Comparison of ENCODE assay signal across 23 mouse cellular contexts in genomic region chr10:66597952-66598351, GRCm38 (mm10).
"Had no signal": no experiment of that assay in that cellular context is flagged by ENCODE, and none has a peak within 500 bp of the region (broad histone marks: within the 10 kb centered on the region; RNA-seq: fewer than 3 reads in every experiment).

No protein-coding gene starts in this region.

- DNase-seq: kidney, adult 11 months; kidney, adult 8-10 months; kidney, postnatal 10 days; kidney, postnatal 4 days; liver; lung, adult 18-20 months; lung, postnatal 10 days; lung, postnatal 36 days; thymus, adult 2 months; thymus, postnatal 14 days; thymus, postnatal 4 days had no signal

- H3K4me3 ChIP-seq: intestine, embryonic 15.5 days; kidney, embryonic 15.5 days; limb, embryonic 10.5 days; limb, embryonic 13.5 days; liver, embryonic 12.5 days; liver, embryonic 15.5 days; lung, embryonic 15.5 days; megakaryocyte, embryonic 14.5 days; midbrain, embryonic 10.5 days; midbrain, embryonic 13.5 days; myocyte; neural tube, embryonic 13.5 days had no signal

- H3K27ac ChIP-seq: intestine, embryonic 15.5 days; kidney, embryonic 15.5 days; limb, embryonic 10.5 days; limb, embryonic 13.5 days; liver, embryonic 12.5 days; liver, embryonic 15.5 days; lung, embryonic 15.5 days; midbrain, embryonic 10.5 days; midbrain, embryonic 13.5 days; neural tube, embryonic 13.5 days had no signal
